ENCODE assay signal across 9 mouse cellular contexts in genomic region chr4:143300113-143300688, GRCm38 (mm10). TPM values are rescaled to one million over a fixed set of nuclear protein-coding genes. Genes with fewer than 3 reads are reported as not detected.
DNase-seq lines count a peak whose midpoint lies in the region; ATAC-seq and TF ChIP-seq lines count a peak whose summit lies in the region.
"Had no signal": no experiment of that assay in that cellular context is flagged by ENCODE, and none has a peak within 500 bp of the region (broad histone marks: within the 10 kb centered on the region; RNA-seq: fewer than 3 reads in every experiment).

No protein-coding gene starts in this region.

- H3K9ac ChIP-seq in kidney, embryonic 16.5 days (replicated peaks; ENCODE audit: low read length), result peak overlapping the region; percentile 65
- H3K9ac ChIP-seq in hindbrain, embryonic 15.5 days, result 0 out of 2 replicates have a peak overlapping the region, but pooled peaks have one; percentile 2
- no peak overlapping the region for H3K9ac ChIP-seq in midbrain, postnatal 0 days (replicated peaks; ENCODE audit: low read length, poor library complexity, severe bottlenecking)

- H3K27me3 ChIP-seq in kidney, embryonic 16.5 days (ENCODE audit: insufficient read depth, low read length), result no peaks in the 10 kb centered on the region
- H3K27me3 ChIP-seq in embryonic facial prominence, embryonic 10.5 days (replicated peaks; ENCODE audit: low read depth, poor library complexity, severe bottlenecking), result peaks cover 50% of the 10 kb centered on the region
- no peaks in the 10 kb centered on the region for H3K27me3 ChIP-seq in hindbrain, embryonic 15.5 days
- H3K27me3 ChIP-seq in midbrain, postnatal 0 days (ENCODE audit: insufficient read depth, low read length), result 0 out of 2 replicates have a peak, but pooled peaks cover 5% of the 10 kb centered on the region

- H3K27ac ChIP-seq in kidney, embryonic 16.5 days (ENCODE audit: low read length), result no peak overlapping the region
- H3K27ac ChIP-seq in embryonic facial prominence, embryonic 10.5 days (replicated peaks), result peak overlapping the region; percentile 86
- no peak overlapping the region for H3K27ac ChIP-seq in hindbrain, embryonic 15.5 days (replicated peaks)
- H3K27ac ChIP-seq in midbrain, postnatal 0 days (ENCODE audit: low read depth, low read length), result no peak overlapping the region
- H3K27ac ChIP-seq: macrophage had no signal

- no peaks in the 10 kb centered on the region; the same call in 1 of the 2 replicates for H3K9me3 ChIP-seq in kidney, embryonic 16.5 days (ENCODE audit: low read length)
- no peaks in the 10 kb centered on the region for H3K9me3 ChIP-seq in embryonic facial prominence, embryonic 10.5 days
- no peaks in the 10 kb centered on the region for H3K9me3 ChIP-seq in hindbrain, embryonic 15.5 days
- no peaks in the 10 kb centered on the region for H3K9me3 ChIP-seq in midbrain, postnatal 0 days (ENCODE audit: low read length)

- no peak for ATAC-seq in kidney, embryonic 16.5 days (ENCODE audit: low FRiP score, low TSS enrichment)
- ATAC-seq in hindbrain, embryonic 15.5 days (ENCODE audit: low FRiP score, low read depth), result no peak
- ATAC-seq in midbrain, postnatal 0 days (ENCODE audit: low FRiP score), result no peak

- WGBS in kidney, embryonic 16.5 days, result 5% methylated on average over 12 of the region's 12 CpGs
- WGBS in embryonic facial prominence, embryonic 10.5 days, result 8% methylated on average over 12 of the region's 12 CpGs
- WGBS in hindbrain, embryonic 15.5 days, result 11% methylated on average over 12 of the region's 12 CpGs
- WGBS in midbrain, postnatal 0 days, result 19% methylated on average over 12 of the region's 12 CpGs

- peak overlapping the region; percentile 67 for H3K4me2 ChIP-seq in kidney, embryonic 16.5 days (replicated peaks; ENCODE audit: low read depth, low read length)
- peak overlapping the region; percentile 59 for H3K4me2 ChIP-seq in hindbrain, embryonic 15.5 days
- peak overlapping the region; percentile 54; the same call in 1 of the 2 replicates for H3K4me2 ChIP-seq in midbrain, postnatal 0 days (ENCODE audit: low read depth, low read length, poor library complexity, severe bottlenecking)

- peaks cover 50% of the 10 kb centered on the region for H3K4me1 ChIP-seq in kidney, embryonic 16.5 days (ENCODE audit: insufficient read depth, low read length)
- H3K4me1 ChIP-seq in embryonic facial prominence, embryonic 10.5 days, result peaks cover 63% of the 10 kb centered on the region
- H3K4me1 ChIP-seq in hindbrain, embryonic 15.5 days (replicated peaks), result peaks cover 32% of the 10 kb centered on the region
- no peaks in the 10 kb centered on the region for H3K4me1 ChIP-seq in midbrain, postnatal 0 days (ENCODE audit: insufficient read depth, low read length)

- TF ChIP-seq CTCF in midbrain, postnatal 0 days (IDR thresholded peaks at IDR 0.05), result no peak

- H3K4me3 ChIP-seq in kidney, embryonic 16.5 days (ENCODE audit: low read length), result peak overlapping the region; percentile 58
- H3K4me3 ChIP-seq in embryonic facial prominence, embryonic 10.5 days, result peak overlapping the region; percentile 66
- peak overlapping the region; percentile 34 for H3K4me3 ChIP-seq in hindbrain, embryonic 15.5 days
- no peak overlapping the region for H3K4me3 ChIP-seq in midbrain, postnatal 0 days (ENCODE audit: low read depth, low read length)

- DNase-seq in kidney, adult 11 months, result no peak
- DNase-seq in embryonic facial prominence, embryonic 10.5 days (ENCODE audit: low spot score), result peak; percentile 44
- DNase-seq in midbrain, postnatal 0 days (ENCODE audit: low spot score), result no peak
- DNase-seq in testis, postnatal 14 days (ENCODE audit: low spot score), result no peak
- no peak for DNase-seq in gastrocnemius, postnatal 10 days
- no peak for DNase-seq in adrenal gland, adult 18-20 months (ENCODE audit: low spot score in 2 of 2)

- no peaks in the 10 kb centered on the region for H3K36me3 ChIP-seq in kidney, embryonic 16.5 days (ENCODE audit: insufficient read depth, low read length)
- H3K36me3 ChIP-seq in embryonic facial prominence, embryonic 10.5 days (replicated peaks), result no peaks in the 10 kb centered on the region
- no peaks in the 10 kb centered on the region for H3K36me3 ChIP-seq in hindbrain, embryonic 15.5 days
- H3K36me3 ChIP-seq in midbrain, postnatal 0 days (ENCODE audit: insufficient read depth, low read length), result no peaks in the 10 kb centered on the region

RNA-seq across cellular contexts. Expression of gene Pdpn, which starts 0.8 kb away (rescaled TPM):
- polyA plus RNA-seq in kidney, embryonic 16.5 days (2015; fragmentation: Nextera tagmentation; extraction: Ambion mirVana), result 47.5 and 48.2 TPM in 2 replicates
- polyA plus RNA-seq in embryonic facial prominence, embryonic 10.5 days (2016; fragmentation: Nextera tagmentation; extraction: Ambion mirVana), result 38.0 and 43.0 TPM in 2 replicates
- polyA plus RNA-seq in hindbrain, embryonic 15.5 days (2015; fragmentation: Nextera tagmentation; extraction: Ambion mirVana), result 53.3 and 55.1 TPM in 2 replicates
- total RNA-seq in midbrain, postnatal 0 days (2014; rRNA removed), result 32.3 and 37.6 TPM in 2 replicates
- polyA plus RNA-seq in midbrain, postnatal 0 days (2015; fragmentation: Nextera tagmentation; extraction: Ambion mirVana), result 33.6 and 35.2 TPM in 2 replicates
- 10 to 100 TPM; 23.1 to 28.3 TPM for total RNA-seq in gastrocnemius, postnatal 10 days (2021)
- 10 to 100 TPM in 1 of 2 experiments, 1 to 10 TPM in 1; 5.8 to 10.6 TPM for total RNA-seq in adrenal gland, adult 18-20 months (2021)

RNA-seq across cellular contexts. Expression of gene Lrrc38, which starts 49.4 kb away (rescaled TPM):
- 0.06 and 0.12 TPM in 2 replicates for polyA plus RNA-seq in kidney, embryonic 16.5 days (2015; fragmentation: Nextera tagmentation; extraction: Ambion mirVana)
- 0.10 TPM in 1 of 2 replicates, not detected in the other for polyA plus RNA-seq in embryonic facial prominence, embryonic 10.5 days (2016; fragmentation: Nextera tagmentation; extraction: Ambion mirVana)
- polyA plus RNA-seq in hindbrain, embryonic 15.5 days (2015; fragmentation: Nextera tagmentation; extraction: Ambion mirVana), result 0.33 and 0.43 TPM in 2 replicates
- total RNA-seq in midbrain, postnatal 0 days (2014; rRNA removed), result 0.33 and 2.3 TPM in 2 replicates
- polyA plus RNA-seq in midbrain, postnatal 0 days (2015; fragmentation: Nextera tagmentation; extraction: Ambion mirVana), result 0.64 and 0.67 TPM in 2 replicates
- 10 to 100 TPM; 18.6 to 24.2 TPM for total RNA-seq in gastrocnemius, postnatal 10 days (2021)
- under 1 TPM in 1 of 2 experiments, not detected in 1; 0.43 TPM for total RNA-seq in adrenal gland, adult 18-20 months (2021)
- polyA plus RNA-seq: macrophage had no signal
